Mouse (Mus musculus): ENCODE measurements around the gene Fam178b.
"Not testable (repeated sequence)": the region's sequence is repeated elsewhere in the genome, so short reads cannot be mapped to it uniquely, and the experiment has no call there.

Fam178b gene

DNA sequence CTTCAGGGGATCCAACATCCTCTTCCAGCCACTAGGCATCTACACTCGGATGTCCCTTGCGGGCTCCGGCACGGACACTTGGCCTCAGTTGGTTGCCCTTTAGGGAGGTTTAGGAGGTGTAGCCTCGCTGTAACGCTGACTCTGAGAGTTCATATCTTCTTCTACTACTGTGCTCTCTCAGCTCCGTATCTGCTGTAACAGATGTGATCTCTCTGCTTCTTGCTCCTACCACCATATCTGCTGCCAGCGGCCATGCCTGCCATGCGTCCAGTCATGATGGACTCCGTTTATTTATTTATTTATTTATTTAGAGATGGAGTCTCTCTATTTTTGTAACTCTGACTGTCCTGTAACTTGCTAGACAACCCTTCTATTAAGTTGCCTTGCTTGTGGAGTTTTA, 11.7 kb downstream of the Fam178b start:
- no peak for DNase-seq

DNA sequence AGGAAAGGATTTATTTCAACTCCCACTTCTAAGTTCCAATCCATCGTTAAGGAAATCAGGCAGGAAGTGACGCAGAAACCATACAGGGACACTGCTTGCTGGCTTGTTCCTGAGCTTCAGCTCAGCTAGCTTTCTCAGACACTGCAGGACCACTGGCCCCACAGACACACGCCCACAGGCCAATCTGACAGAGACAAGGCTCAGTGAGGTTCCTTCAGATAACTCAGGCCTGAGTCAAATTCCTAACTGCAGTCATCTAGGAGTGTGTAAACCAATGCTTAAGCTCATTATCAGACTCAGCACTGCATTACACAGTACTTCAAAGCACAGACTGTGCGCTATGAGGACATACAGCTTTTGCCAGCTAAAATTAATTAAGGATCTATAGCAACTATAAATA, 12.7 kb downstream of the Fam178b start:
- no peak for DNase-seq

DNA sequence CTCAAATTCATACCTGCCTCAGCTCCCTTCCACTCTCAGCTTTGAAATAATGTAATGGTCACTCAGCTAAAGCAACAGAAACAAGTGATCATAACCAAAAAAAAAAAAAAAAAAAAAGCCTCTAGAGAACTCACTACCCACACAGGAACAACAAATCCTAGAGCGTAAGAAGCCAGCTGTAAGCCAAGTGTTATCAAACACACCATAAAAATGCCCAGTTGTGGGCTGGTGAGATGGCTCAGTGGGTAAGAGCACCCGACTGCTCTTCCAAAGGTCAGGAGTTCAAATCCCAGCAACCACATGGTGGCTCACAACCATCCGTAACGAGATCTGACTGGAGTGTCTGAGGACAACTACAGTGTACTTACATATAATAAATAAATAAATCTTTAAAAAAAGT, 15.0 kb downstream of the Fam178b start:
- DNase-seq: not testable (repeated sequence)

DNA sequence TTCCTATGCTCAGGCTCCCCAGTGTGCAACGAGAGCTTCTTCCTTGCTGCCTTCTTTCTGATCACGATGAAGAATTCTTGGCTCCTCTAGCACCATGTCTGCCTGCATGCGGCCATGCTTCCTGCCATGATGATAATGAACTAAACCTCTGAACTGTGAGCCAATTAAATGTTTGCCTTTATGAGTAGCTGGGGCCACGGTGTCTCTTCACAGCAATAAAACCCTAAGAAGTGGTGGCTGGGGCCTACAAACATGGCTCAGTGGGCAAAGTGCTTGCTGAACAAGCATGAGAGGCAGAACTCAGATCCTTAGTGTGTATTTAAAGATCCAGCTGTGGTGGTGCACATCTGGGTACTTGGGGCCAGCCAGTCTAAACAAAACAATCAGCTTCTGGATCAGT, 17.0 kb downstream of the Fam178b start:
- DNase-seq: no peak

DNA sequence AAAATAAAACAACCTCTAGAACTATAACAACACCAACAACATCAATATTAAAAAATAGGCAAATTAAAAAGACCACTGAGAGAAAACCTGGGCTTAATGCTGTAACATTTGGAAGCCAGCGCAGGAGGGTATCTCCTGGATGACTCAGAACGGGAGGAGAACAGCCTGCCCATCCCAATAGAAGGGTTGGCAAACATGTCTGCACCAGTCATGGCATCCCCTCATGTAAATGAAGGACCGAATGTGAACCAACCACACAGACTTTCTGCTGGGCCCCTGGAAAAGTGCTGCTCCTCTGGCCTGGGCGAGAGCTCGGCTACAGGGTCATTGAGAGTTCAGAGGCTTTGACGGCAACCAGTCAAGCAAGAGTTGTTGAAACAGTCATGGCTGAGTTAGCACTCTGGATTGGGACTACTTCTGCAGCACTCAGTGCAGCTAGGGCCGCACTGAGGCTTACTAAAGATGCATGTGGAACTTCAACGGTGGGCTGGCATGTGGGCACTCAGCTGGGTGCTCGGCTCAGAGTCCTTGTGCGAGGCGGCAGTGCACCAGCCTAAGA, 17.7 kb downstream of the Fam178b start:
- no peak for DNase-seq

DNA sequence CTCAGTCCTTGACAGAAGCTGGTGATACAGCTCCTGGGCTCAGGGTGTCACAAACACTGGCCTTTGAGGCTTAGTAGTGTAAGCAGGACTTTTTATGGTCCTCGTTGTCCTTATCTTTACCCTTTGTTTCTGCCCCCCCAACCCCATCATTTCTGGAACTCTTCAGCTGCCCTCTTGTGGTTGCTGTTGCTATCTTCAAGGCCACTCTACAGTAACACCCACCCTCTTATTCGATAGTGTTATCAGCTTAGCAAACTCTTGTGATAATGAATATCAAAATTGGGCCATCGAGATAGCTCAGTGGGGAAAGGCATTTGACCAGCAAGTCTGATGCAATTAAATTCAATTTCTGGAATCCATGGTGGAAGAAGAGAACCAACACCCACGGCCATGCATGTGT, 18.5 kb downstream of the Fam178b start:
- DNase-seq: no peak

DNA sequence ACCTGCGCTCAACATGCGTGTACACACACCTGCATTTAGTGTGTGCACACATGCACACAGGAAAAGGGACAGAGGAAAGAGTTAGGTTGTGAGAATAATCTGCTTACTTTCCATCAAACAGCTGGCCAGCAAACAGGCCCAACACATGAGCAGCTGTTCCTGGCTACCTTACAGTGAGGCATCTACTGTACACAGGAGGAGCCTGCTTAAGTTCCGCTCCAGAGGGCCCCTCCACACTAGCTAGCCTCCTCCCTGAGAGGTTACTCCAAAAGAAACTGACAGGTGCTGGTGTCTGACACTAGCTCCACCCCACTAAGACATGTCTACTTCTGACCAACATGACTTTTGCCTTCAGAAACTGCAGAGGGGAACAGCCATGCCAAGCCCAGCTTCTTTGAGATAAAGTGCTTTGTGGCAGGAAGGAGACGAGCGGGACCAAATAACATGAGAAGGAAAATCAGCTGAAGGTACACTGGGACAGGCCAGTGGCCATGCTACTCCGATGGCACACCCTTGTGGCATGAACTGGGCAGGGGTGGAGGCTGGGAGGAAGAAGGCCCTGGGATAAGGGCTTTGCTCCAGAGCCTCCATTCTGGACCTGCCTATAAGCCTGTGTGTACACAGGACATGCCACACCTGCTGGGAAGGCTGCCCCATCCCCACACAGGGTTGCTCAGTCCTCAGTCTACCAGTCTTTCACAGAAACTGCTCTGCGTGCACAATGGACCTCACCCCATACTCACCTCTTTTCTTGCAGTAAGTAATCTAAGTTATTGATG, 24.2 kb downstream of the Fam178b start:
- DNase-seq: no peak

DNA sequence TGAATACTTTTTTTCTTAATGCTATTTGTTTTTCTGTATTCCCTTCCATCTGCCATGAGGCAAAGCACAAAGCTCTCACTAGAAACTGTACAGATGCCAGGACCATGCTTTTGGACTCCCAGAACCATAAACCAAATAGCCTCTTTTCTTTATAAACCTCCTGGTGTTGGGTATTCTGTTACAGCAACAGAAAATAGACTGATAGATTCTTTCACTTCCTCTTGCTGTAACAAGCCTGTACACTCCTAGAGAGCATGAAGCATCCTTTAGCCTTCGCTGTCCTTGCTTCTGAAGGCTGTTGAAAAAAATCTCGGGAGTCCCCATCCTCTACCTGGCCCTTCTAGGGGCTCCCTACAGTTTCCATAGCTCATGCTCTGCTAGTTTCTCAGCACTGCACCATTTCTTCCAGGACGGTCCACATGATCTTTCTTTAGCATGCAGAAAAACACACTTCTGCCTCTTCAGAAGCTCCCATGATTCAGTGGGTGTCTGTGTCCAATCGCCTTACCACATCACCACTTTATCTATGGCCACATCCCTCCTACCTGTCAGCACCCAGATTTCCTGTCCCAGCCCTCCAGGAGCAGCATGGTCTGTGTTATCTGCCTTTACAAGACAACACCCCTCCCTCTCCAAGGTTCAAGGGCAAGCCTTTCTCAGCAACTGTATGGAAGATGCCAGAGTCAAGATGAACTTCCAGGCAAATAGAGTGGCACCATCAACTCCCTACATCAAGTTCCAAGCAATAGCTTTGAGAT, 25.1 kb downstream of the Fam178b start:
- DNase-seq: no peak

DNA sequence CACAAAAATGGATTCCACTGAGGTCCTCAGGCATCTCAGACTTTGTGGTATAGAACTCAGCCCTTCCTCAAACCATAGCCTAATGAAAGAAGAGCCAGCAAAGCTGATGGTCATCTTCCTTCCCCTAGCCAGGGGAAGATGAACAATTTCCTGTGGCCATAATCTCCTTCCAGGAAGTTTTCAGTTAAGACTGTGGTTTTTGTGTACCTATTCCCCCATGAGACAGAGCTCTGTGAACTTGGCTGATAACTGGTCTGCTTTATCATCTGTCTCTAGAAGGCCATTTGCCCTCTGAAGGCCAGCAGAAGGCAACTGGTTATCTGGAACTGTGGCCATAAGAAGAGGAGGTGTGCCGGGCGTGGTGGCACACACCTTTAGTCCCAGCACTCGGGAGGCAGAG, 26.8 kb downstream of the Fam178b start:
- no peak for DNase-seq

DNA sequence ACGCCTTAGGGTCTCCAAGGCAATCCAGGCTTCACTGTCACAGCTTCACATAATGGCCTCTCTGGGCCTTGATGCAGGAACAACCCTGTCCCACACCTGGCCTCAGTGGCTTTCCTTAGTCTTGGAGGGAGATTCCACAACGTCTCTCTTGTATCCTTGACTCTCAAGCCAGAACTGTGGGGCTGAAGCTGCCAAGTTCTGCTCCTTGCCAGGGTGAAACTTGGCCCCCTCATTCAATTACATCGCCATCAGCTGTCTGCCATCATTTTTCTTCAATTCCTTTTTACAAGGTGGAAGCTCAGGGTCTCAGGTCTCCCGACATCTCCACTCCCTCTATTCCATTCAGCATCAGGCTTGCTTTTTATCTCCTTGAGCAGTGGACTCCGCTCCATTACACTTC, 27.9 kb downstream of the Fam178b start:
- DNase-seq: no peak

DNA sequence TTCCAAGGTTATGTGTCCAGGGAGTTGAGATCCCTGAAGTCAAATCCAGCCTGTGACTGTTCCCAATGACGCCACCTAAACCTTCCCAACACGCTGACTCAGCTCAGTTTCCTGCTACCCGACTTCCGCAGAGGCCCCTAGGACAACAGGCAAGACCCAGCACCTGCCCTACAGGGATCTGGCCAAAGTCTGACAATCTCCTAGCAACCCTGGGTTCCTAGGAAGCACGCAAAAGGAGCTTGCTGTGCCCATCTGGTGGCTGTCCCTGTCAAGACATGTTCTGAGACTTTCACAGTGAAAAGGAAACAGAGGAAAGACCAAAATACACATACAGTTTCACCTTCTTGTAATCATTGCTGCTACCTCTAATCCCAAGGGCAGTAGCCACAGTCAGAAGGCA, 35.4 kb downstream of the Fam178b start:
- no peak for DNase-seq

DNA sequence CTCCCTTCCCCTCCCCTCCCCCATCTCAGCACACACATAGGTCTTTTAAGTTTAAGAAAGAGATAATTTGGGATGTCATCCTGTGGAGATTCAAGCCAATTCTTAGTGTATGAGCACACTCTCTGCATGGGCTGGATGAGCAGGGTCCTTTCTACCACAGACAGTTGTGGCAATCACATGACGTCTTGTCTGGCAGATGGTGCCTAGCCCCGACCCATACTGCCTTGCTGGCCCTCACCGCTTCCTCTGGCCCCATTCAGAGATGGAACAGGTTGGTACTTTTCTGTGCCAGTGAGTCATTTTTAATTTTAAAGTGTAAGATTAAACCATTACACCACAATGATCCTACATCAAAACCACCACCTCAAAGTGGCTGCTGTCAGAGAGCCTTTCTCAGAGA, 36.7 kb downstream of the Fam178b start:
- DNase-seq: no peak

DNA sequence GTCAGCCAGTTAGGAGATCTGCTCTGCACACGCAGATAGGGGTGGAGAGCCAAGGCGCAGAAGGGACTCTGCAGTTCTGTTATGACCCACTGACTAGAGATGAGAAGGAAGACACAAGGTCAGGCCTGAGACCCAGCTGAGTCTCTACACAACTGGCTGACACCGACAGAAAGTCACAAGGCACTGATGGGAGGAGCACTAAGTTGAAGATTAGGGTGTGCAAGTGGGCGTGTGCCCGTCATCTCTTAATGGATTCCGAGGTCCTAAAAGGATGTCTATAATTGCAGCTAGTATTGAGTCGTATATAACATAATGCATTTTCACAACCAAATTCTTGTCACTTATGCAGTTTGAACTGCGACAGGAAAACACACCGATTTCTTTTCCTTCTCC, 38.4 kb downstream of the Fam178b start:
- DNase-seq: no peak

DNA sequence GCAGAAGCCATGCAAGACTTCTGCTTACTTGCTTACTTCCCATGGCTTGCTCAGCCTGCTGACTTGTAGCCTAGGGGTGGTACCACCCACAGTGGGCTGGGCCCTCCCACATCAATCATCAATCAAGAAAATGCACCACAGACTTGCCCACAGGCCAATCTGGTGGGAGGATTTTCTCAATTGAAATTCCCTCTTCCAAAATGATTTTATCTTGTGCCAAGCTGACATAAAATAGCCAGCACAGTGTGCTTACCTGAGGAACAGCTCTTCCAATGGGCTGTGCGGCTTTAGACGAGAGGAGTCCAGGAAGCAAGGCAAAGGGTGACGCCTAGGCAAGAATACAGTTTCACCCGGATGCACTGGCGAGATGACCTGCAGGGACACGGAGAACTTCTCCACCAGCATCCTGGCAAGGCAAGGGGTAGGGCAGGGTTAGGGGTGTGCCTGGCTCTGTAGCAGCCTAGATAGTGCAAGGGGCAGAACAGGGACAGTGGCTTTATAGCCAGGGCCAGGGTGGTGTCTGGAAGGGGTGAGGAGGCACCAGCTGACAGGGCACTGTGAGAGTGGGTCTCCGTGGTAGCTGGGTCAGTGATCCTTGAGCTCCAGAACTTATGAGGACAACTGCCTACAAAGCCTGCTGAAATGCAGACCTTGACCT, 38.9 kb downstream of the Fam178b start:
- DNase-seq: no peak

DNA sequence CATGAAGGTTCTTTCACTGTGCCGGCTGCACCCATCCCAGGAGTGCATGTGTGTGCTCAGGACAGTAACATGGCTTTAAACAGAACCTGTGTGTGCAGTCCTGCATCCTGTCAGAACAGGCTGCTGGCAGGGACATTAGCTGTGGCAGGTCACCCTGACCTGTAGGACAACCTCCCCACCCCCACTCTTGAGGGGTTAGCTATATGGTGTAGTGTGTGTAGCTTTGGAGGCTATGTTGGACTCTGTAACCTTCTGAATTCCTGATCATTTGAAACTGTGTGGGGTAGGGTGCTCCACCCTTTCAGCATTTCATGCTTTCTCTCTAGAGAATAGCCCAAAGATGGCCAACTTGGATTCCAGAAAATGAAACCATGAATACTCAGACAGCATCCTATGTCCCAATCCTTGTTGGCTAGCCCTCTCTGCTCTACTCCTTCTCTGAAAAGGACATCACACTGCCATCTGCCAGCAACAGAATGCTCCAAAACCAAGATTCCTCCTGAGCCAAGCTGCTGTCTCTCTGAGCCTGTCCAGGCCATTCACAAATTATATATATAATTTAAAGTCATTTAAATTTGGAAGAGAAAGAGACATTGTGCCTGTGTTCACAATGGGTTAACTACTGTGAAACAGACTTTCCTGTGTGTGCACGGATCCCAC, 47.0 kb downstream of the Fam178b start:
- no peak for DNase-seq

DNA sequence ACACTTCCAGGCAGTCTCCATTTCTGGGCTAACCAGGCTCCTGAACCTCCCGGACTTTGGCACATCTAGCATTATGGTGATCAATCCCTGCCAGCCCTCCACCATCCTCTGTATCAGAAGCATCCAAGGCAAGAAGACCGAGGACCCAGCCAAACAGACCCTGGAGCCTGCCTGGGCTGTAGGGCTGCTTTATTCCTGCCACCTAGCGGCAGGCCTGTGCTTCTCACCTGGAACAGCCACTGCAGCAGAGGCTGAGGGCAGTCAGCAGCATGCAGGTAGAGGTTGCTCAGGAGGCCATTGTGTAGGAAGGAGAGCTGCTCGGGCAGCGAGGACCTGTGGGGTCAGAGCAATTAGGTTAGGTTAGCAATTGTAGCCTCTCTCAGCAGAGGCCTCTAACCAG, 48.0 kb downstream of the Fam178b start:
- DNase-seq: peak; percentile 68

DNA sequence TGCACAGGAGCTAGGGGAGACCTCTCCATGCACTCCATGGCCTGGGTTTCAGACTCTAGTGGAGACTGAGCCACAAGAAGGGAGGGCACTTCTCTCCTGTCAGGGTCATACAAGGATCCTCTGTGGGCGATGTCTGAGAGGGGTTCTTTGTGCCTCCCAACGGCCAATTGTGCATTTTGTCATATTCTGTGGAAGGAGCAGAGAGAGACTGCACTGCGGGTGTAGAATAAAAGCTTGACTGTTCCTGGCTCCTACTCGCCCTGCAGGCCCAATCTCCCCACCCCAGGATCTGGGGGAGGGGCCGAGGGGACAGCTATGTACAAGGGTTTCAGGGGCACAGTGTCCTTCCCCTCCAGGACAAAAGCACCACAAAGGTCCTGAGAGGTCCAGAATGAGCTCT, 49.1 kb downstream of the Fam178b start:
- DNase-seq: no peak

DNA sequence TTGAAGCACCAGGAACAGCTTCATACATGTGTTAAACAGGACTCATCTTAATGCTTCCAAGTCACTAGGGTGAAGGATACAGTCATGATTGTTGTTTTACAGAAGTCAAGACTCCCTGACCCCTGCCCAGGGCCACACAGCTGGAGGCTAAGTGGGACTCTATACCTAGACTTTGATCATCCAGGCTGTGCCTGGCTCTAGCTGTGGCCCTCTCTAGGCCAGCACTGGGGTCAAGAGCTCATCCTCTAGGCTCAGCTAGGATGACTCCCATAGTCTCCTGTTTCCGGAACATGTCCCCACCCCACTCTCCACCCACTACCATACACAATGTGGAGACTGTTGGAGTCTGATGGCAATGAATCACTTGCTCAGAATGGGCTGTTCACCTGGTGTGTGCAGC, 50.1 kb downstream of the Fam178b start:
- DNase-seq: no peak

DNA sequence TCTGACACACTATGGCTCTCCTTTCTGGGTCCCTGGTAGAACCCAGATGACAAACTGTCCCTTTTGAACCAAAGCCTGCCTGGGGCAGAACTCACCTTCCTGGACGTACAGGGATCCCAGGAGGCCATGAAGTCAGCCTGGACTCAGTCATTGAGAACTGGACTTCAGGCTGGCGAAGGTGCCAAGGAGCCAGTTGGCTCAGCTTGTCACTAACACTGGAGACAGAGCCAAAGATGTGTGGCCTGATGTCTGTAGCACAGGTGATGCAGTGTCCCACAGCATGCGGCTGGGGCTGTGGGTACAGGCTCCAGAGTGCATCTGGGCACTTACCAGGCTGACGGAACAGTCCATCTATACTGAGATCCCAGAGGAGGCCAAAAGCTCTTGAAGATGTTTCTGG, 50.9 kb downstream of the Fam178b start:
- DNase-seq: no peak

DNA sequence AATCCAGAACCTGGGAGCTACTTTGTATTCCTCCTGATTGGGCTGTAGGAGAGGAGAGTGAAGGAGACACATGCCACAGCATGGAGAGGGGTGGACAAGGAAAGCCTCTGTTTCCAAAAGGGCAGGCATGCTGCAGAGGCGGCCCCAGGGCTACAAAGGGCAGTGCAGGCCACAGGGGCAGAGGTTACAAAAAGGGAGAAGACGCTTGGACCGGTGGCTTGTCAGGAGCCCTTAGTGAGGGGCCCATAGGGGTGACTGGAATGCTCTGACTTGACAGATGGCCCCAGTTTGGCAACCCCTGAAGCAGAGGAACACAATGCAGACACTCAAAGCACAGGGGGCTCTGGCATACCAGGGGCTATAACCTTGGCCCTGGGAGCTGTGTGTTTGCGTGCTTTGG, 51.6 kb downstream of the Fam178b start:
- no peak for DNase-seq

DNA sequence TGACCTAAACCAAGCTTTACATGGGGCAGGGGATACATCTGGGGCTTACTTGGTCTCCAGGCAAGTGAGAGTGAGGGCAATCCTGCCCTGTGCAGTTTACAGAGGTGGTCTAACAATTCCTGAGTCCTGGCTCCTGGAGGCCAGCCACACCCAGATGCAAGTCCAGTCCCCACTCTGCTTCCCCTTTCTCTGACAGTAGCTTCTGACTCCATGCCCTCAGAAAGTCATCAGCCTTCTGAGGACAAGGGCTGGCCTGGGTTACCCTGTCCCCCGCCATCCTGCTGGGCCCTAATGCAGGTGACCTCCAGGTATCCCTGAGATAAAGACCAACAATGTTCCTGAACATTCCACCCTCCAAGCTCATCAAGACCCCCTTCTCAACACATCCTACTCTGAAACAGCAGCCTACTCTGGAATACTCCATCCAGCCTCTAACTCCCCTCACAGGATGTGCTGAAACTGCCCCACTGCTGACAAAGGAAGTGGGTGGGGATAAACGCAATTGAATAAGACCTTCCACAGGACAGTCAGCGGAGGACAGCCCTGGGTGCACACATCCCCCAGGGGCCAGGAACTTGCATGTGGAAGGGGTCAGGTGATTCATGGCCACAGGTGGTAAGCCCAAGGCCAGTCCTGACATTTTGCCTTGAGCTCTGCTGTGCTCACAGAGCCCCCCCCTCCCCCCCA, 52.8 kb downstream of the Fam178b start:
- no peak for DNase-seq

DNA sequence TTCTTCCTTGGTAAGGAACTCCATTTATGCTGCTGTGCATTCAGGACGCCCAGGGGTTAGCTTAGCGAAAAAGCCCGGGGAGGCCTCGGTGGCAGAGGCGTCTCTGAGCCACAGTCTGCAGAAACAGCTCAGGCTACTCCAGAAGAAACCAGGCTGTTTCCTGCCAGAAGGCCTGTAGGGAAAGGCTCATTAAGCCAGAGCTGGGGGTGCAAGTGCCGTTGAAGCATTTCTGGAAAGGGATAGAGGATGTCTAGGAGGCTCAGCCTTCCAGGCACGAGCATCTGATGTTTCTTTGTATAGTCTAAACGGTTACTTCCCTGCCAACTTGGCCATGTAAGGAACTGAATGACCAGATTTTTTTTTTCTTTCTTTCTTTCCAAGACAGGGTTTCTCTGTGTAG, 54.4 kb downstream of the Fam178b start:
- DNase-seq: no peak

DNA sequence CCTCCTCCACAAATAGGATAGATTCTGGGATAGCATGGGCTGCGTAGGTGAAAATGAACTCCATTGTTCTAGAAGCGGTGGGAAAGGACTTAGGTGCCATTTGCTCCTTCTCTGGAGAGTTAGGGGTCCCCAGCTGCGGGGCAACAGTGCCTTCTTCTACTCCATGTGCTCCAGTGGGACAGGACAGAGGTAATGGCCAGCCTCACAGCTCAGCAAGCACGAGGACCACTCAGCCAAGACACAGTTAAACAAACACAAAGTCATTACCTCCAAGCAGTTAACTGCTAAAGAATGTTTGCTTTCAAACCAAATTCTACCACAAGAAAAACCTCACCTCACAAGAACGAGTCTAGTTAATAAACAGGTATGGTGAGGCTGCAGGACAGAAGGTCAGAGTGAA, 57.5 kb downstream of the Fam178b start:
- no peak for DNase-seq
